Mouse (Mus musculus) brain, adult 2 months (tissue): Measurements from ENCODE around the gene Klc3.

Experiments used
- DNase-seq: peaks from one replicate; pipeline ENCODE4 v3.0.0; 2011; ENCODE audit warnings: low read depth, low spot score

Gene Klc3

GRCm38 (mm10) chr7:19360944-19361343 is 43.0 kb downstream of the Klc3 start:
- peak; percentile 98 for DNase-seq

- peak; percentile 93 for DNase-seq
Measured at GRCm38 (mm10) chr7:19359892-19360641, 43.8 kb downstream of the Klc3 start.

GRCm38 (mm10) chr7:19359299-19359891 is 44.5 kb downstream of the Klc3 start, which contains the start of the genes Cd3eap and Ppp1r13l:
Cd3eap (minus strand) TSS chr7:19359483.
Ppp1r13l (plus strand) TSS chr7:19359749.
- DNase-seq: peak; percentile 96

GRCm38 (mm10) chr7:19358634-19359033 is 45.3 kb downstream of the Klc3 start:
- DNase-seq: no peak

- DNase-seq: no peak
Measured at GRCm38 (mm10) chr7:19357381-19358375, 46.2 kb downstream of the Klc3 start.

- no peak for DNase-seq
Measured at GRCm38 (mm10) chr7:19356311-19356710, 47.6 kb downstream of the Klc3 start.

- DNase-seq: no peak
Measured at GRCm38 (mm10) chr7:19354991-19355390, 48.9 kb downstream of the Klc3 start.

- DNase-seq: no peak
Measured at GRCm38 (mm10) chr7:19350221-19350620, 53.7 kb downstream of the Klc3 start.

- no peak for DNase-seq
Measured at GRCm38 (mm10) chr7:19349188-19349915, 54.6 kb downstream of the Klc3 start.

- DNase-seq: peak; percentile 99
Measured at GRCm38 (mm10) chr7:19344938-19345471, 58.9 kb downstream of the Klc3 start.
